Mouse (Mus musculus): Measurements from ENCODE around the gene Arhgdig.
"Not testable (repeated sequence)": the region's sequence is repeated elsewhere in the genome, so short reads cannot be mapped to it uniquely, and the experiment has no call there.

Gene Arhgdig

GRCm38 (mm10) chr17:26204766-26205165, 2.8 kb downstream of the Arhgdig start:
- in situ Hi-C loops (cut with MseI, MboI) = no loop called here

- in situ Hi-C loops (cut with MseI, MboI) = no loop called here
These were observed 4.2 kb downstream of the Arhgdig start for GRCm38 (mm10) chr17:26203321-26203811.

- in situ Hi-C loops (cut with MseI, MboI) = no loop called here
These were observed 4.8 kb downstream of the Arhgdig start, which contains the start of gene Rgs11 for GRCm38 (mm10) chr17:26202737-26203136. TSS of gene Rgs11 (plus strand) at chr17:26202951.

GRCm38 (mm10) chr17:26201998-26202397, 5.6 kb downstream of the Arhgdig start:
- in situ Hi-C loops (cut with MseI, MboI) = no loop called here

- in situ Hi-C loops (cut with MseI, MboI) = no loop called here
These were observed 6.5 kb downstream of the Arhgdig start for GRCm38 (mm10) chr17:26200831-26201705.

- in situ Hi-C loops (cut with MseI, MboI) = no loop called here
These were observed 8.7 kb downstream of the Arhgdig start, which contains the start of gene Pdia2 for GRCm38 (mm10) chr17:26198892-26199291. TSS of gene Pdia2 (minus strand) at chr17:26199087.

- in situ Hi-C loops (cut with MseI, MboI) = no loop called here
These were observed 14.9 kb downstream of the Arhgdig start for GRCm38 (mm10) chr17:26192481-26193190.

- in situ Hi-C loops (cut with MseI, MboI) = not testable (repeated sequence)
These were observed 16.1 kb downstream of the Arhgdig start for GRCm38 (mm10) chr17:26191486-26191885.

GRCm38 (mm10) chr17:26188091-26188805, 19.3 kb downstream of the Arhgdig start:
- in situ Hi-C loops (cut with MseI, MboI) = no loop called here

GRCm38 (mm10) chr17:26187592-26187991, 20.0 kb downstream of the Arhgdig start:
- in situ Hi-C loops (cut with MseI, MboI) = no loop called here

- in situ Hi-C loops (cut with MseI, MboI) = no loop called here
These were observed 26.4 kb downstream of the Arhgdig start for GRCm38 (mm10) chr17:26181179-26181578.

GRCm38 (mm10) chr17:26178611-26179010, 29.0 kb downstream of the Arhgdig start:
- in situ Hi-C loops (cut with MseI, MboI) = no loop called here

- in situ Hi-C loops (cut with MseI, MboI) = not testable (repeated sequence)
These were observed 32.3 kb downstream of the Arhgdig start for GRCm38 (mm10) chr17:26175248-26175647.

- in situ Hi-C loops (cut with MseI, MboI) = no loop called here
These were observed 39.5 kb downstream of the Arhgdig start for GRCm38 (mm10) chr17:26168039-26168438.

GRCm38 (mm10) chr17:26162736-26163135, 44.9 kb downstream of the Arhgdig start:
- in situ Hi-C loops (cut with MseI, MboI) = no loop called here

- in situ Hi-C loops (cut with MseI, MboI) = no loop called here
These were observed 55.5 kb downstream of the Arhgdig start for GRCm38 (mm10) chr17:26151886-26152630.
